Mouse (Mus musculus): ENCODE data around the gene Casc4.

- TF ChIP-seq CTCF (IDR thresholded peaks at IDR 0.05; ENCODE audit: low read depth) (no peak), EP300 (optimal IDR thresholded peaks at IDR 0.05) (no peak)
Measured at GRCm38 (mm10) chr2:121834926-121835325, 31.8 kb upstream of the Casc4 start.
